ENCODE assay signal across 21 mouse cellular contexts in the genomic region with DNA sequence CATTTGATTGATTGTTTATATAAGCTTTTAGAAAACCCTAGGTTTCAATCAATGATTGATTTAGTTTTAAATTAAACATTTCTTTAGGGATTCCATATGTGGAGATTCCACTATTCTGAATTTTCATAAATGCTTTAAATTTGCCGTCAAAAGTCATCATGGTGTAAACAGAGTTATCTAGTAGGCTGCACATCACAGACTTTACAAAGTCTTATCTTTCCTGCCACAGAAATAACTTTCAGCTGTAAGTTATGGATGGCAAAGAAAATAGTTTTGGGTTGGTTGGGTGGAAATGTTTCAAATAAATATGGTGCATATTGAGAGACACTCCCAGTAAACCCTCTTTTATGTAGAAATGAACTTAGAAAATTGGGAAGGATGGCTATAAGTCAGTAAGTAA.
"Had no signal": no experiment of that assay in that cellular context is flagged by ENCODE, and none has a peak within 500 bp of the region (broad histone marks: within the 10 kb centered on the region; RNA-seq: fewer than 3 reads in every experiment).

No protein-coding gene starts in this region.

- H3K4me1 ChIP-seq: intestine, embryonic 15.5 days; kidney, embryonic 15.5 days; limb, embryonic 10.5 days; limb, embryonic 13.5 days; neural tube, embryonic 12.5 days; neural tube, embryonic 15.5 days; stomach, embryonic 15.5 days had no signal

- H3K4me3 ChIP-seq: intestine, embryonic 15.5 days; kidney, embryonic 15.5 days; limb, embryonic 10.5 days; limb, embryonic 13.5 days; megakaryocyte, embryonic 14.5 days; neural tube, embryonic 12.5 days; neural tube, embryonic 15.5 days; stomach, embryonic 15.5 days had no signal

- H3K27ac ChIP-seq: intestine, embryonic 15.5 days; kidney, embryonic 15.5 days; limb, embryonic 10.5 days; limb, embryonic 13.5 days; macrophage; neural tube, embryonic 12.5 days; neural tube, embryonic 15.5 days; stomach, embryonic 15.5 days had no signal

- H3K9ac ChIP-seq: intestine, embryonic 15.5 days; kidney, embryonic 15.5 days; limb, embryonic 13.5 days; lung, embryonic 14.5 days; neural tube, embryonic 12.5 days; neural tube, embryonic 15.5 days; stomach, embryonic 15.5 days had no signal

- H3K36me3 ChIP-seq: intestine, embryonic 15.5 days; kidney, embryonic 15.5 days; limb, embryonic 10.5 days; limb, embryonic 13.5 days; neural tube, embryonic 12.5 days; neural tube, embryonic 15.5 days; stomach, embryonic 15.5 days had no signal

- H3K4me2 ChIP-seq: intestine, embryonic 15.5 days; kidney, embryonic 15.5 days; limb, embryonic 13.5 days; lung, embryonic 14.5 days; midbrain, embryonic 11.5 days; neural tube, embryonic 12.5 days; neural tube, embryonic 15.5 days; stomach, embryonic 15.5 days had no signal

- ATAC-seq: intestine, embryonic 15.5 days; lung, postnatal 0 days had no signal

- DNase-seq: kidney, adult 11 months; kidney, adult 8-10 months; kidney, postnatal 10 days; layer of hippocampus, postnatal 36 days; lung, embryonic 14.5 days; midbrain, embryonic 14.5 days; right cerebral cortex, adult 18-20 months; right cerebral cortex, postnatal 25 days; spleen, adult 18-20 months; thymus, postnatal 25 days had no signal

- H3K9me3 ChIP-seq: intestine, embryonic 15.5 days; kidney, embryonic 15.5 days; limb, embryonic 10.5 days; limb, embryonic 13.5 days; megakaryocyte, embryonic 14.5 days; neural tube, embryonic 12.5 days; neural tube, embryonic 15.5 days; stomach, embryonic 15.5 days had no signal

- H3K27me3 ChIP-seq: intestine, embryonic 15.5 days; kidney, embryonic 15.5 days; limb, embryonic 13.5 days; megakaryocyte, embryonic 14.5 days; neural tube, embryonic 12.5 days; neural tube, embryonic 15.5 days; stomach, embryonic 15.5 days had no signal
